Mouse (Mus musculus) monocyte, adult 5-6 weeks (primary cell): ENCODE results near the gene Gm42742. TPM values are rescaled to one million over a fixed set of nuclear protein-coding genes. Genes with fewer than 3 reads are reported as not detected.

Experiments used
- ATAC-seq: fragments of 153-309, 156-312 bp; replicated peaks from 2 replicates; pipeline ENCODE4 v1.8.0; 2017; ENCODE audit warnings: mild to moderate bottlenecking; ENCODE audit not compliant: low TSS enrichment, insufficient number of reproducible peaks, severe bottlenecking, poor library complexity, low FRiP score
- total RNA-seq: library from RNA; stranded (forward); fragments of 200-1000, 200-491, 200-594 nt; gene quantifications from 3 replicates; pipeline ENCODE4 v1.2.3, GENCODE M21; 2017

The Gm42742 gene
- total RNA-seq: 6.4 to 36.5 TPM (median 36.3 TPM) in 3 replicates

DNA sequence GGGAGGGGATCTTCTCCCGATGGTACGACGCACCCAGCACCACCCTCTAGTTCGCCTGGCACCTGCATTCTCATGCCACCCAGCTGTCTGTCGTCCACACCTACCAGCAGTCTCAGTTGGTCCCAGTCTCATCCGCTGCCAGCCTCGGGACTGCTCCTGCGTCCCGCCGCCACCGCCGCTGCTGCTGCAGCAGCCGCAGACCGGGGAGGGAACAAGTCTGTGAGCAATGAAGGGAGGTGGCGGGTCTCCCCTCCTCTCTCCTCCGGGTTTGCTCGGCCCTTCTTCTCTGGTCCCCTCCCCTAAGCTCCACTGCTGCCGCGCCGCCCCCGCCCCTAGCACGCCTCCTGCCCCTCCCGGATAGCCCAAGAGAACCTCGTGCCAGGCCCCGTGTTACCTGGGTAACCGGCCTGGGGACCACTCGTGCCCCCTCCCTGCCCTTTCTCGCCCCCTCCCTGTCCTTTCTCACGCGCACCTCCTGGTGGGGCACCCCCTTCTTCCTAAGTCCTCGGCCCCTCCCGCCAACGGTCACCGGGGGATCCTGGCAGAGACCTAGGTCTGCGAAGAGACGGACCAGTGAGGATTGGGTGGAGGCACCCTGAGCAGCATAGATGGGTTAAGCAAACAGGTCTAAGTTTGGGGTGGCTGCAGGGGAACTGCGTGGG lies at the start of gene Gm42742, which contains the start of gene Prrt2:
TSS of gene Gm42742 (minus strand) at position 197 of the 662 bp plus-strand sequence.
TSS of gene Prrt2 (minus strand) at position 311 of the 662 bp plus-strand sequence.
- ATAC-seq: no peak

GRCm38 (mm10) chr7:127066317-127066716 lies 45.4 kb upstream of the Gm42742 start:
- no peak for ATAC-seq

DNA sequence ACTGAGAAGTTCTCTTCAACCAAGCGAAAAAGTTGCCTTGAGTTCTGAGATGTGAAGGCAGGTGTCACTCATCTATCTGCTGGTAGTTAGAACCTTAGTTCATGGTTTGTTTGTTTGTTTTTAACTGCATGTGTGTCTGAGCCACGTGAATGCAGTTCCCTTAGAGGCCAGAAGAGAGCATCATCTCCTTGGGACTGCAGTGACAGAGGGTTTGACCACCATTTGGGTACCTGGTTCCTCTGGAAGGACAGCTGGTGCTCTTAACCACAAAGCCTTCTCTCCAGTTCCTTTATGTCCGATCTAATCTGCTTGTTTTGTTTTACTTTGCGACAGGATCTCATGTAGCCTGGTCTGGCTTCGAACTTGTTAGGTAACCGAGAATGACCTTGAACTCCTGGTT lies 44.6 kb upstream of the Gm42742 start:
- no peak for ATAC-seq

DNA sequence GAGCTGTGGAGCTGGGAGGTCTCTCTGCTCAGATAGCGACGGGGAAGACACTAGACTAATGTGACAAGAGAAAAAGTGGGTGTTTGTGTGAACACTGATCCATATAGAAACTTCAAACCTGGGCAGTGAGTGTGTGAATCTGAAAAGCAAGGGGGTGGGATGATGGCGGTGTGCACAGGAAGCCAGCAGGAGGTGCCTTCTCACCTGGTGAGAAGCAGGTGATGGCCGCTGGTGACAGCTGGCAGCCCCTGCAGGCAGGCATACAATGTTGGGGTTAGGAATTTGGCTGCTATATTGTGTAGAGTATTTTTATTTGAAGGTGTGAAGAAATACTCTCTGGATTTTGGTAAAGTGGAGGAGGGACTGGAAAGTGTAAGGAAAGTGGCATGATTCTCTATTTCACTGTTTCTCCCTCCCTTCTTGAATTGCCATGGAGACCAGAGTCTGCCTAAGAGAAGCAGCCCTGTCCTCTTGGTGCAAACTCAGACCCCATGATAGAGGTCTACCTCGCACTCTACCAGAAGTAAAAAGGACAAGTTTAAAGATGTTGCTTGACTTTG lies 34.2 kb upstream of the Gm42742 start:
- ATAC-seq: no peak

GRCm38 (mm10) chr7:127041851-127042672 lies 21.2 kb upstream of the Gm42742 start, which contains the start of gene Kif22:
TSS of gene Kif22 (minus strand) at chr7:127042471.
- peak; percentile 100 for ATAC-seq

DNA sequence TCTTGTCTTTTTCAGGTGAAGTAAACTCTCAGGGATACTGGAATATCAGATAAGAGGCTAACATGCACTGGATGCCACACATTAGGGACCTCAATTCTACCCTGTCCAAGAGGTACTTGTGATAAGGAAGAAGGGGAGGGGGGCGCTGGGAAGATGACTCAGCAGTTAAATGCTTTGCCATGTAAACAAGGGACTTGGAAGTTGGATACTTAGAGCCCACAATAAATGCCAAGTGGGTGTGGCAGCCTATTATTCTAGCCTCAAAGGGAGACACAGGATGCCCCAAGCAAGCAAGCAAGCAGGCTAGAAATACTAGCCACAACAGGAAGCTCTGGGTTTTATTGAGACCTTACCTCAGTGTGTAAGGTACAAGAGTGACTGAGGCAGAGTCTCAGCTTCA lies 10.3 kb upstream of the Gm42742 start:
- no peak for ATAC-seq

GRCm38 (mm10) chr7:127030172-127030571 lies 9.3 kb upstream of the Gm42742 start:
- no peak for ATAC-seq

- peak; percentile 4; the same call in 1 of the 2 replicates for ATAC-seq
These were observed 7.0 kb upstream of the Gm42742 start for GRCm38 (mm10) chr7:127027885-127028284.

DNA sequence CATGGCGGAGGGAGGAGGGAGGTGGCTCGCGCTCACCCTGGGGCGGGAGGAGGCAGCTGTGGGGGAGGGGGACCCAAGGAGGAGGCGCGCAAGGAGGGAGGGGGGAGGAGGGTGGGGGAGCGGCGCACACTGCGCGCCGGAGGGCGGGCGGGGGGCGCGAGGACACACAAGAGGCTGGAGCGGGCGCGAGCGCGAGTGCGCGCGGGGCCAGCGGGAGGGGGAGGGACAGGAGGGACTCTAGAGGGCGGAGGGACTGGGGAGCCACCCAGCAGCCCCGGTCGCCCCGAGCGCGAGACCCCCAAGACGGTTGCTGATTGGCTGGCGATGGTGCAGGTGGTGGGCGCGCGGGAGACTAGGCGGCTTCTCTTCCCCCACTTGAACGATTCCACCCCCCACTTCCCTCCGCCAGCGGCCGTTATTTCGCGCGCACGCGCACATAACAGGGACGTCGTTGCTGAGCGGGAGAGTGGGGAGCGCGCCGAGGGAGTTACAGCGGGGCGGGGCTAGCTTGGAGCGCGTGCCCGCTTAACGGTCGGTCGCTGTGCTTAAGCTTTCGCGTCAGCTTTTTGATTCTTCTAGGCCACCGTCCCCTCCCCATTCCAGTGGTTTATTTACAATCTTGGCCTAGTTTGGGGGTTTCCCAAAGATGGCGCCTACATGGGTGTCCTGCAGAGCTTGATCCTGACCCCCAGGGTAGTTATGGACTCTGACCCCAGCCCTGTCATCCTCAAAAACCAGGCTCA lies 6.3 kb upstream of the Gm42742 start, which contains the start of gene Maz:
TSS of gene Maz (minus strand) at position 54 of the 743 bp plus-strand sequence.
- ATAC-seq: peak; percentile 86

DNA sequence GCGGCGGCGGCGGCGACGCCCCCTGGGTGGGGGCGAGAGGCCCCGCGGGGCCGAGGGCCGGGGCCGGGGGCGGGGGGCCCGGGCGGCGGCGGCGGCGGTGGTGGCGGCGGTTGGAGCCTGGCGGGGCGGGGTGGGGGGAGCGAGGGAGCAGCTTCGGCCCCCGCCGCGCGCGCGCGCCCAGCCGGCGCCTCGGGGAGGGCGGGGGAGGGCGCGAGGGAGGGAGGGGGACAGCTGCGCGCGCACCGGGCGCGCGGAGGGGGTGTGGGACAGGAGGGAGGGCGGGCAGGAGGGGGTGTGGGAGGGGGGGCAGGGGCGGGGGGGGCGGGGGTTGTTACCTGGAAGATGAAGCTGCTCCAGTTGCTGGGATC lies 5.7 kb upstream of the Gm42742 start:
- no peak for ATAC-seq

- ATAC-seq: no peak
These were observed 5.3 kb upstream of the Gm42742 start for GRCm38 (mm10) chr7:127026161-127026600.

- ATAC-seq: no peak
These were observed 4.8 kb upstream of the Gm42742 start for GRCm38 (mm10) chr7:127025556-127026160.

- ATAC-seq: peak; percentile 47
These were observed 4.1 kb upstream of the Gm42742 start for GRCm38 (mm10) chr7:127024755-127025555.

GRCm38 (mm10) chr7:127023896-127024690 lies 3.2 kb upstream of the Gm42742 start:
- ATAC-seq: no peak

DNA sequence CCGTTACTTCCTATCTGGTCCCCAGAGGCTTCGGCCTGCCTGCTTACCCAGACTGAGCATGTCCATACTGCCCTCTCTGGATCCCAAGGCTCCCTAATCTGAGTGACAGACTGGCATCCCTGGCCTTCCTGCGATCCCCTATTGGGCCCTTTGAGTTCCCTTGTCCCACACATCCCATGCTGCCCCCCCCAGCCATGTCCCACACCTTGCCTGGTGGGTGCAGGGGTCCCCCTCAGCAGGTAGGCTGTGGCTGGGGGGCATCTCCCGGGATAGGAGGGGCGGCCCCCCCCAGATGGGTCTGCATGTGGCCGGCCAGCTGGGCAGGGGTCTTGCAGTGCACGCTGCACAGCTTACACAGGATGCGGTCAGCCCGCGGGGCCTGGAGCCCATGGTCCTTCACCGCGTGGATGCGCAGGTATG lies 2.4 kb upstream of the Gm42742 start:
- ATAC-seq: no peak

DNA sequence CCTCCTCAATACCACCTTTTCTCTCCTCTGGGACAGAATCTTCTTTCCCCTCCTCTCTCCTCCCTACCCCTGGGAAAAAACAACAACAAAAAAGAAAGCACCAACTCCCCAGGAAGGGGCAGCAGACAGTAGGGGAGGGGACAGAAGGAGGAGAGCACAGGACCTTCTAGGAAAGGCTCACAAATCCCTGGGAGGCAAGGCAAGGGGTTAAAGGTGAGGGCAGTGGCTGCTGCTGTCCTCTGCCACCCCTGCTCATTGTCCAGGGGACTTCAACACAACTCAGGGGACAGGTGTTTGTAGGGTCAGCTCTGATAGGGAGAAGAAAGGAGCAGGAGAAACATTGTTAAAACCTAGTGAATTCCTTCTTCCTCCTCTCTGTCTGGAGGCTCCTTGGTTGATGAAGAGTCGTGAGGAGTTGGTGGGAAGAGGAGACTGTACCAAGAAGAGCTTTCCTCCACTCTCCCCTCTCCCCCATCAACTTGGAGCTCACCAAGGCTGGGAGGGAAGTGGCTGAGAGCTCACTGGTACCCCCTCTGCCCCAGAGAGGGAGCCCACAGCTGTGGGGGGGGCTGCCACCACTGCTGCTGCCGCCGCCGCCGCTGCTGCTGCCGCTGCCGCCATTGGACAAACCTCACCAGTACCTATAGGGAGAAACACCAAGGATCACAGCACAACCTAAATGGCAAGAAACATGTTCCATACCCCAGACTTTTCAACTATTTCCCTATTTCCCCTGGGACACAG lies 1.8 kb upstream of the Gm42742 start:
- no peak for ATAC-seq
